Mouse (Mus musculus) neural tube, embryonic 12.5 days (tissue): ENCODE data around the gene Scrt2. TPM values are rescaled to one million over a fixed set of nuclear protein-coding genes. Genes with fewer than 3 reads are reported as not detected.

Experiments
- ATAC-seq: fragments of 200-750 bp; cut with Nextera tagmentation; 2 replicates; pipeline ENCODE4 v1.8.0; 2017; ENCODE audit warnings: low read depth, mild to moderate bottlenecking, moderate TSS enrichment, moderate library complexity; ENCODE audit not compliant: low FRiP score
- H3K27ac ChIP-seq: fragments of 300-500 bp; sonication (generic); 2 replicates; pipeline ENCODE4 v1.5.1; 2016
- H3K27me3 ChIP-seq: fragments of 300-500 bp; sonication (generic); replicated peaks from 2 replicates; pipeline ENCODE4 v1.6.1; 2016; ENCODE audit warnings: mild to moderate bottlenecking
- H3K36me3 ChIP-seq: fragments of 300-500 bp; sonication (generic); 2 replicates; pipeline ENCODE4 v1.6.1; 2016; ENCODE audit warnings: mild to moderate bottlenecking
- H3K4me1 ChIP-seq: fragments of 300-500 bp; sonication (generic); 2 replicates; pipeline ENCODE4 v1.6.1; 2016
- H3K4me2 ChIP-seq: fragments of 300-500 bp; sonication (generic); replicated peaks from 2 replicates; pipeline ENCODE4 v1.6.1; 2016; ENCODE audit warnings: mild to moderate bottlenecking
- H3K4me3 ChIP-seq: fragments of 300-500 bp; sonication (generic); 2 replicates; pipeline ENCODE4 v1.5.1; 2016
- H3K9ac ChIP-seq: fragments of 300-500 bp; sonication (generic); 2 replicates; pipeline ENCODE4 v1.6.1; 2016; ENCODE audit warnings: mild to moderate bottlenecking
- H3K9me3 ChIP-seq: fragments of 300-500 bp; sonication (generic); 2 replicates; pipeline ENCODE4 v1.6.1; 2016; ENCODE audit warnings: mild to moderate bottlenecking
- WGBS: fragments of 180-500 bp; shearing (Covaris S2); methylation state at CpG from one replicate; pipeline ENCODE4 v1.1.7; 2016; 5-methylcytosine and 5-hydroxymethylcytosine counted together
- polyA plus RNA-seq: library from polyadenylated mRNA; unstranded; fragments of >200 nt; fragmentation: Nextera tagmentation; extraction: Ambion mirVana; gene quantifications from 2 replicates; pipeline ENCODE4 v1.2.1, GENCODE M21; 2016

The Scrt2 gene
- polyA plus RNA-seq, 1 experiment from 2014 or later = 34.5 TPM

DNA sequence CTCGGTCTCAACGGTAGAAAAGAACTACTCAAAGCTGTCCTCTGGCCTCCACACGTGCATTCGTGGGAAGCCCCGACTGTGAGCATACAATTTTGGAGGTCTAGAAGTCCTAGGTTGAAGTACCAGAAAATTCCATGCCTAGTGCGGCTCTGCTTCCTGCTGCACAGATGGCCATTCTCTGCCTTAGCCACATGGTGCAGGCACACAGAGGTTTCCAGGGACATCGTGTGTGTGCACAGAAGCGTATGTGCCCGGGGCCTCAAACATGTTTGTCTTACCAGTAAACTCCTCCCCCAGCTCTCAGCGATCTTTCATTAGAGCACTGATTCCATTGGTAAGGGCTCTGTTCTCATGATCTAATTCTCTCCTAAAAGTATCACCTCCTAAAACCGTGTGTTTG lies 16.6 kb downstream of the Scrt2 start:
- Histone ChIP-seq H3K4me1 (peaks cover 42% of the 10 kb centered on the region), H3K27me3 (peaks cover 23% of the 10 kb centered on the region), H3K27ac (no peak overlapping the region), H3K9ac (no peak overlapping the region), H3K4me3 (no peak overlapping the region), H3K4me2 (no peak overlapping the region), H3K36me3 (peaks cover 14% of the 10 kb centered on the region), H3K9me3 (no peaks in the 10 kb centered on the region)
- 0 out of 2 replicates have a peak, but pooled peaks have one; percentile 10 for ATAC-seq
- WGBS = 78% methylated on average over 11 of the region's 11 CpGs

DNA sequence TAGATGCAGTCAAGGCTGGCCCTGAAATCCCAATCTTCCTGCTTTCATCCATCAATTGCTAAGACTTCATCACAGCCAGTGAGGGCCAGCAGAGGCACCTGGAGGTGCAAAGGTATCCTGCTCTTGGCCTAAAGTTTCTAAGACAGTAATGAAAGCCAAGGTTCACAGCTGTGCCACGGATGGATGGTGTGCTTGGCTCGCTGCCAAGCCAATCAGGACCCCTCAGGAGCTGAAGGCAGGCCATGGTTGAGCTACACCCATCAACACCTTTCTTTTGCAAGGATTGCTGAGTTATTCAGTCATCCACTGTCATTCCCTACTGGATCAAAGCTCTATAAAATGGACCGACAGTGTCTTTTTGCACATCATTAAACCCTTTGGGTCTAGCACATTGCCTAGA lies 18.2 kb downstream of the Scrt2 start:
- Histone ChIP-seq H3K9me3 (no peaks in the 10 kb centered on the region), H3K9ac (no peak overlapping the region), H3K4me3 (no peak overlapping the region), H3K27me3 (peaks cover 9% of the 10 kb centered on the region), H3K36me3 (no peaks in the 10 kb centered on the region), H3K27ac (no peak overlapping the region), H3K4me1 (peaks cover 26% of the 10 kb centered on the region), H3K4me2 (no peak overlapping the region)
- ATAC-seq = no peak
- 54% methylated on average over 3 of the region's 3 CpGs for WGBS

- ATAC-seq = no peak
- Histone ChIP-seq H3K27ac (no peak overlapping the region), H3K36me3 (no peaks in the 10 kb centered on the region), H3K27me3 (no peaks in the 10 kb centered on the region; the same call in 1 of the 2 replicates), H3K9ac (no peak overlapping the region), H3K4me3 (no peak overlapping the region), H3K9me3 (no peaks in the 10 kb centered on the region), H3K4me2 (no peak overlapping the region), H3K4me1 (peaks cover 30% of the 10 kb centered on the region)
- 78% methylated on average over 13 of the region's 13 CpGs for WGBS
Observed at GRCm38 (mm10) chr2:152101761-152102160, 20.4 kb downstream of the Scrt2 start.

- no peak overlapping the region for H3K9ac ChIP-seq
Observed at GRCm38 (mm10) chr2:152102369-152102768, 21.0 kb downstream of the Scrt2 start.

GRCm38 (mm10) chr2:152104711-152105317 lies 23.5 kb downstream of the Scrt2 start:
- 19% methylated on average over 17 of the region's 17 CpGs for WGBS
- H3K27ac ChIP-seq = no peak overlapping the region
- H3K36me3 ChIP-seq = 0 out of 2 replicates have a peak, but pooled peaks cover 6% of the 10 kb centered on the region
- peak overlapping the region; percentile 73 for H3K9ac ChIP-seq
- ATAC-seq = peak; percentile 44
- H3K4me2 ChIP-seq = peak overlapping the region; percentile 82
- H3K27me3 ChIP-seq = no peaks in the 10 kb centered on the region; the same call in 1 of the 2 replicates
- peak overlapping the region; percentile 61 for H3K4me3 ChIP-seq
- no peaks in the 10 kb centered on the region for H3K9me3 ChIP-seq
- peaks cover 32% of the 10 kb centered on the region for H3K4me1 ChIP-seq

More at GRCm38 (mm10) chr2:152102369-152102768, 21.0 kb downstream of the Scrt2 start:
- WGBS = 61% methylated on average over 6 of the region's 6 CpGs
- ATAC-seq = no peak
- H3K4me3 ChIP-seq = no peak overlapping the region
- H3K4me2 ChIP-seq = no peak overlapping the region
- no peaks in the 10 kb centered on the region for H3K9me3 ChIP-seq
- no peaks in the 10 kb centered on the region for H3K36me3 ChIP-seq
- H3K27ac ChIP-seq = no peak overlapping the region
- H3K4me1 ChIP-seq = peaks cover 30% of the 10 kb centered on the region
- no peaks in the 10 kb centered on the region; the same call in 1 of the 2 replicates for H3K27me3 ChIP-seq

DNA sequence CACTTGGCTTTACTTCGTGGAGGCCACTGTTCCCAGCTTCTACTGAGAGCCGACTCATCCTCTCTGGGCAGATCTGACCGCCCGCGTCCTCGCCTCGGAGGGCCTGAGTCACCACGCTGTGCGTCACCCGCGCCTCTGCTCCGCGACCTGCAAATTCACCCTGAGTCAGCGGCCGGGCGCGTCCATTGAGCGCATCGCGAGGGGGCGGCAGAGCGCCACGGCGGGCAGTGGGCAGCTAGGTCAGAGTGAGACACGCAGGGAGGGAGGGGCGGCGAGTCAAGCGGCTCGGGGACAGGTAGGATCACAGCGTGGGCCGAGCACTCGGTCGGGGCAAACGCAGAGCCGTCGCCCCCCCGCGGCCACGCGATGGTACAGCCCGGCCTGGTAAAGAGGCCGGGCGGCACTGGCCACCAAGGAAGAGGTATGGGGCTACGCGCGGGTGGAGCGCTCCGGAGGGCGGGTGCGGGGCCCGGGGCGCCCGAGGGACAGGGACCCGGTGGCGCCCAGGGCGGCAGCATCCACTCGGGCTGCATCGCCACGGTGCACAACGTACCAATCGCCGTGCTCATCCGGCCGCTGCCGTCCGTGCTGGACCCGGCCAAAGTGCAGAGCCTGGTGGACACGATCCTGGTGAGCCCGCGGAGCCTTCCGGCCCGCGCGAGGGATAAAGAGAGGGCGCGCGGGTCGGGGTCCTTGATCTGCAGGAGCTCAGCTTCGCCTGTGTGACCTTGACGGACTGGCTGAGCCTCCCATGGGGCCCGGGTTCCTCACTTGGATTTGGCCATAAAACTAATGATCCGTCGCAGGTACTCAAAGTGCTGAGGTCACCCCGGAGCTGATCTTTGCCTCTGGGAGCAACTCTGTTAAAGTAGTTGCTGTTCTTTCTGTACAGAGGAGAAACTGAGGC lies 24.2 kb downstream of the Scrt2 start, which contains the start of gene Srxn1:
Srxn1 (plus strand) TSS at position 199 of the 907 bp plus-strand sequence.
- H3K27me3 ChIP-seq = no peaks in the 10 kb centered on the region; the same call in 1 of the 2 replicates
- peaks cover 32% of the 10 kb centered on the region for H3K4me1 ChIP-seq
- peak within 1 kb of the TSS; percentile 82 for H3K4me2 ChIP-seq
- H3K9me3 ChIP-seq = no peaks in the 10 kb centered on the region
- H3K27ac ChIP-seq = peak within 1 kb of the TSS; percentile 33; the same call in 1 of the 2 replicates
- H3K4me3 ChIP-seq = peak within 1 kb of the TSS; percentile 61
- 0 out of 2 replicates have a peak, but pooled peaks cover 6% of the 10 kb centered on the region for H3K36me3 ChIP-seq
- WGBS = 1% methylated on average over 83 of the region's 84 CpGs
- H3K9ac ChIP-seq = peak within 1 kb of the TSS; percentile 73
- ATAC-seq = peak; percentile 88

DNA sequence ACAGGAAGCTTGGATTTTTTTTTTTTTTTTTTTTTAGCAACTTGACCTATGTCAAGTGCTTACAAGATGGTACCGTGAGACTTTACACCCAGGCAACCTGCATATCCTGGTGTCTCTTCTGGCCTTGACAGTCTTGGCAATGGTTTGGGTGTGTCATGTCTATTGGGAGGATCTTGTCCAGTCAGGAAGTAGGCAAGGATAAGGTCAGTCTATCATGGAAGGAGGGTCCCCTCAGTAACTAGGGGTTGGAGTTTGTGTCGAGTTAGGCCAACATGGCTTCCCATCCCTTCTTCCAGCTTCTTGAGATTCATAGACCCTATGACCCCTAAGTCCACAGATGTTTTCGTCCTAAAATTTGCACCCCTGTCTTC lies 24.9 kb downstream of the Scrt2 start:
- 81% methylated on average over 3 of the region's 3 CpGs for WGBS
- no peaks in the 10 kb centered on the region; the same call in 1 of the 2 replicates for H3K27me3 ChIP-seq
- H3K4me2 ChIP-seq = peak overlapping the region; percentile 82
- ATAC-seq = no peak
- no peak overlapping the region for H3K9ac ChIP-seq
- H3K9me3 ChIP-seq = no peaks in the 10 kb centered on the region
- H3K36me3 ChIP-seq = 0 out of 2 replicates have a peak, but pooled peaks cover 6% of the 10 kb centered on the region
- H3K4me3 ChIP-seq = peak overlapping the region; percentile 61
- H3K4me1 ChIP-seq = peaks cover 32% of the 10 kb centered on the region
- no peak overlapping the region for H3K27ac ChIP-seq

- peak overlapping the region; percentile 82 for H3K4me2 ChIP-seq
- ATAC-seq = no peak
Observed at GRCm38 (mm10) chr2:152106597-152106996, 25.3 kb downstream of the Scrt2 start.

GRCm38 (mm10) chr2:152108702-152109101 lies 27.4 kb downstream of the Scrt2 start:
- no peaks in the 10 kb centered on the region for H3K27me3 ChIP-seq
- peaks cover 28% of the 10 kb centered on the region for H3K4me1 ChIP-seq
- H3K9me3 ChIP-seq = no peaks in the 10 kb centered on the region
- no peak overlapping the region for H3K9ac ChIP-seq
- ATAC-seq = no peak
- no peak overlapping the region for H3K4me2 ChIP-seq
- H3K4me3 ChIP-seq = no peak overlapping the region
- WGBS = 67% methylated on average over 7 of the region's 7 CpGs
- 0 out of 2 replicates have a peak, but pooled peaks cover 6% of the 10 kb centered on the region for H3K36me3 ChIP-seq
- H3K27ac ChIP-seq = no peak overlapping the region

More at GRCm38 (mm10) chr2:152106597-152106996, 25.3 kb downstream of the Scrt2 start:
- H3K4me1 ChIP-seq = peaks cover 32% of the 10 kb centered on the region
- no peak overlapping the region for H3K4me3 ChIP-seq
- WGBS = 86% methylated on average over 10 of the region's 10 CpGs
- H3K9ac ChIP-seq = no peak overlapping the region
- no peak overlapping the region for H3K27ac ChIP-seq
- H3K9me3 ChIP-seq = no peaks in the 10 kb centered on the region
- 0 out of 2 replicates have a peak, but pooled peaks cover 6% of the 10 kb centered on the region for H3K36me3 ChIP-seq
- H3K27me3 ChIP-seq = no peaks in the 10 kb centered on the region

- no peak overlapping the region for H3K4me3 ChIP-seq
- H3K27me3 ChIP-seq = no peaks in the 10 kb centered on the region
- no peak for ATAC-seq
- H3K9ac ChIP-seq = no peak overlapping the region
- H3K4me1 ChIP-seq = peaks cover 33% of the 10 kb centered on the region
- H3K27ac ChIP-seq = no peak overlapping the region
- 89% methylated on average over 5 of the region's 5 CpGs for WGBS
- H3K9me3 ChIP-seq = no peaks in the 10 kb centered on the region
- no peak overlapping the region for H3K4me2 ChIP-seq
- H3K36me3 ChIP-seq = 0 out of 2 replicates have a peak, but pooled peaks cover 6% of the 10 kb centered on the region
Observed at GRCm38 (mm10) chr2:152109386-152109785, 28.1 kb downstream of the Scrt2 start.

- 0 out of 2 replicates have a peak, but pooled peaks cover 6% of the 10 kb centered on the region for H3K36me3 ChIP-seq
- 77% methylated on average over 2 of the region's 2 CpGs for WGBS
- H3K9ac ChIP-seq = no peak overlapping the region
- H3K9me3 ChIP-seq = no peaks in the 10 kb centered on the region
- ATAC-seq = no peak
- no peak overlapping the region for H3K4me2 ChIP-seq
- H3K27me3 ChIP-seq = no peaks in the 10 kb centered on the region
- no peak overlapping the region for H3K27ac ChIP-seq
- H3K4me1 ChIP-seq = peaks cover 37% of the 10 kb centered on the region
- no peak overlapping the region for H3K4me3 ChIP-seq
Observed at GRCm38 (mm10) chr2:152111311-152111710, 30.0 kb downstream of the Scrt2 start.

- Histone ChIP-seq H3K27me3 (no peaks in the 10 kb centered on the region), H3K4me1 (peaks cover 34% of the 10 kb centered on the region), H3K4me3 (no peak overlapping the region), H3K9me3 (no peaks in the 10 kb centered on the region), H3K4me2 (no peak overlapping the region), H3K27ac (no peak overlapping the region), H3K36me3 (0 out of 2 replicates have a peak, but pooled peaks cover 6% of the 10 kb centered on the region), H3K9ac (no peak overlapping the region)
- WGBS = 8% methylated on average over 7 of the region's 7 CpGs
- ATAC-seq = peak; percentile 69
Observed at GRCm38 (mm10) chr2:152111920-152112319, 30.6 kb downstream of the Scrt2 start.
